Mouse (Mus musculus) right cerebral cortex, postnatal 10 days (tissue): Measurements from ENCODE around the gene Cyp2c69.
"Not testable (repeated sequence)": the region's sequence is repeated elsewhere in the genome, so short reads cannot be mapped to it uniquely, and the experiment has no call there.

Experiments
- DNase-seq, 2 experiments: peaks; one replicate each; pipeline ENCODE4 v3.0.0; 2021; ENCODE audit warnings: low spot score in 2 of 2

The Cyp2c69 gene

DNA sequence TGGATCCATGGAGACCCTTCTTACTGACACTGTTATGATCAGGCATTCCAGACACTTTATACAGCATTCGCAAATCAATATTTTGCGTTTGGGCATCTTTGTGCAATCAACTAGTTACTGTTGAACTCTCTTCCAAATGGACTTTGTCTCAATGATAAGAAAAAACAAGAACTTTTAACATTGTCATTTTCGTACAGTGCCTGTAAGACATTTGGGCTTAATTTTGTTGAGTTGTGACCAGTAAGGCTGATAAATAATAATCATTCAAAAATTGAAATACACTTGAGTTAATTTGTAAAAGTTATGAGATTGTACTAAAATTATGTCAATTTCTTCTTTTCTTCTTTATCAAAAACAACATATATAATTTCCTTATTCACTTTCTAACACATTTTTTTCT lies at the start of gene Cyp2c69:
TSS of gene Cyp2c69 (minus strand) at position 101 of the 400 bp plus-strand sequence.
- DNase-seq, result not testable (repeated sequence)

DNA sequence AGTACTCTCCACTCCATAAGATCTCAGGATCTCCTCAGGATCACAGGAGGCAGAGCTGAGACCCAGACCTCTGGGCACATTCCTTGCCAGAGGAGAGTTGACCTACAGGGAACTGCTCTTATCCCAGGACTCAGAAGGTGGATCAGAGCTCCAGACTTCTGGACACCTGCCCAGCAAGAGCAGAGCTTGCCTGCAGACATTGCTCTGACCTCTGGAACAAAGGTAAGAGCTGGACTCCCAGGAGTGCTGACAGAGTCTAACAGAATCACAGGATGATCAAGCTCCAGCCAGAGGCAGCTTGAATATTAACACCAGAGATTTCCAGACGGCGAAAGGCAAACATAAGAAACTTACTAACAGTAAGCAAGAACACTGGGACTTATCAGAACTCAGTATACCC lies 48.8 kb upstream of the Cyp2c69 start:
- no peak for DNase-seq

DNA sequence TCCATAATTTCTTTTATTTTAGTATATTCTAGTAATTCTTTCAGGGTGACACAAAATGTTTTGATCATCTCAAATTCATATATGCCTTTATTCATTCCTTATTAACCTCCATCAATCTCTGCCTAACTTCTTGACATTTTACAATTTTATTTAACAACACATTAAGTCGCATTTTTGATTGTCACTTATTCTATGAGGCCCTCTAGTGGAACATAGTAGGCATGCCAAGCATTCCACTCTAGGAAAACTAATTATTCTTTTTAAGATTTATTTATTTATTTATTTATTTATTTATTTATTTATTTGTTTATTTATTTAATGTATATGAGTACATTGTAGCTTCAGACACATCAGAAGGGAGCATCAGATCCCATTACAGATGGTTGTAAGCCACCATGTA lies 43.4 kb upstream of the Cyp2c69 start:
- no peak for DNase-seq

DNA sequence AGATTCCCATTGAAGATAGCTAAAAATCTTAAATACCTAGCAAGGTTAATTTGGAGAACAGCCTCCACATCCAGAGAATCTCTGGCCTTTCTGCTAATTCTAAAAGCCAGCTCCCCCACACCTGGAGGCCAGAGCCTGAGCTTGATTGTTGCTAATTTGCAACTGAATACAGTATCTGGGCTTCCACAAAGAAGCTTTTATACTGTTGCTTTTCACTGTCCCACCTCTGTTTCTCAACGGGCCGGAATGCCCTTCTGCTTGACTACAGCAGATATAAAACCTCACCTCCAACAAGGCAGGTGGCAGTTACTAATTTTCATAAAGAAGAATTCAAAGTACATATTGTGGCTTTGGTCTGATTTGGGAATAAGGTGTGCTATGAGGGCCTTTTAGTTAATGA lies 15.1 kb upstream of the Cyp2c69 start:
- no peak for DNase-seq

DNA sequence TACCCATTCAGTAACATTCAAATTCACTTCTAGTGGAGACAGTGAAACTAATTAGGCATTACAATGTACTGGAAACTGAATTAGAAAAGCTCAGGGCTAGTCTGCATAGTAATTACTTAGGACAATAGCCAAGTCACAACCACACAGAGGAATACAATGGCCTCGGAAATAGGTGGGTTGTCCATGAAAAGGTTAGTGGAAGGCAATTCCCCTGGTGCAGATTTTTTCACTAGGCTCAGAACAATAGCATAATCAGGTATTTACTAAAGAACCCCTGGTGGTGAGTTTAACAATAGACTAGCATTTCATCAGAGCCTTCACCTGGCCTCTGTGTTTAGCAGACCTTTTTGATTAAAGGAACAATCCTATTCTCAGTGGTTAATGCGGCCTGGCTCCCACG lies 3.5 kb upstream of the Cyp2c69 start:
- not testable (repeated sequence) for DNase-seq

DNA sequence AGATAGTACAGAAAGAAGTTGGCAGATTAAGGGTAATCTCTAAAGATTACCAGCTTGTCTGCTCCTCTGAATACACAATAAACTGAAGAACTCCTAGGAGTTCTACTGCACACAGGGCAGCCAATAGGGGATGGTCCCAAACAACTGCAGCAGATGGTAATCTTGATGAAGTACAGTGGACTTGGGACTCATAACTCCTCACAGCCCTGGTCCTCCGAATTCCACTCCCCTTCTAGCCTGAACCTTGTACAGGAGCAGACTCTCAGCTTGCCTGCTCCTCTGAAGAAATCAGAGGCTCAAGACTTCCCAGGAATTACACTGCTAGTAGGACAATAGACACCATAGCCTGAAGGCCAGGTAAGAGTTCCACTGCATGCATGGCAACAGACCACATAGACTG lies 20.5 kb downstream of the Cyp2c69 start:
- DNase-seq, result no peak

DNA sequence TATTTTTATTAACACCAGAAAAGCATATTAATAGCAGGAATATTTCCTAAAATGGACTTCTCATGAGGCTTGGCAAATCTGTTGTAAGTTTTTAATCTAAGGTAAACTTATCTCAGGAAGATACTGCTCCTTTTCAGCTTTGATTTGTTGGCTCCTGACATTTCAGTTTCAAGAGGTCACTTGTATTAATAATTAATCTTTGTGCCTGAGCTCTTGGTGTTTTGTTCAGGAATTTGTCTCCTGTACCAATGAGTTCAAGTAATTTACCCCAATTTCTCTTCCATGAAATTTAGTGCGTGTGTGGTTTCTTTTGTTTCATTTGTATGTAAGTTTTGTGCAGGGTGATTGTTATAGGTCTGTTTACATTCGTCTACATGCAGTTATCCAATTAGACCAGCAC lies 65.7 kb downstream of the Cyp2c69 start:
- not testable (repeated sequence) for DNase-seq

DNA sequence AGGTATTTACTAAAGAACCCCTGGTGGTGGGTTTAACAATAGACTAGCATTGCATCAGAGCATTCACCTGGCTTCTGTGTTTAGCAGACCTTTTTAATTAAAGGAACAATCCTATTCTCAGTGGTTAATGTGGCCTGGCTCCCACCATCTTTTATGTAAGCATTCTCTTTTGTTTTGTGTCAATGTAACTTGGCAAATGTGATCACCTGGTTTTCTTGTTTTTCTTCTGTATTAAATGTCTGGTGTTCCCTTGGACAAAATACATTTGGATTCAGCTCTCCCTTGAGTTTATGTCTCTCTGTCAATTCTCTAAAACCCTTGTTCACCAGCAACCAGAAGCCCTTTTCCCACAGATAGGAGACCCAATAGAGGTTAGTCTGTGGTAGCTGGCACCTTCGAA lies 70.2 kb downstream of the Cyp2c69 start:
- DNase-seq, result not testable (repeated sequence)

DNA sequence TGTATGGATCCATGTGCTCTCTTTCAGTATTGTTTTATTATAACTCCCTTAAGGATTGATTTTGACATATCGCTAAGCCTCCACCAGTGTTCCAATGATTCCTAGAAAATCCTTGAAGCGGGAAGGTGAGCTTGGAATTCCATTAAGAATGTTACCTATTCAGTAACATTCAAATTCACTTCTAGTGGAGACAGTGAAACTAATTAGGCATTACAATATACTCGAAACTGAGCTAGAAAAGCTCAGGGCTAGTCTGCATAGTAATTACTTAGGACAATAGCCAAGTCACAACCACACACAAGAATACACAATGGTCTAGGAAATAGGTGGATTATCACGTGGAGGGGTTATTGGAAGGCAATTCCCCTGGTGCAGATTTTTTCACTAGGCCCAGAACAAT lies 70.6 kb downstream of the Cyp2c69 start:
- not testable (repeated sequence) for DNase-seq

DNA sequence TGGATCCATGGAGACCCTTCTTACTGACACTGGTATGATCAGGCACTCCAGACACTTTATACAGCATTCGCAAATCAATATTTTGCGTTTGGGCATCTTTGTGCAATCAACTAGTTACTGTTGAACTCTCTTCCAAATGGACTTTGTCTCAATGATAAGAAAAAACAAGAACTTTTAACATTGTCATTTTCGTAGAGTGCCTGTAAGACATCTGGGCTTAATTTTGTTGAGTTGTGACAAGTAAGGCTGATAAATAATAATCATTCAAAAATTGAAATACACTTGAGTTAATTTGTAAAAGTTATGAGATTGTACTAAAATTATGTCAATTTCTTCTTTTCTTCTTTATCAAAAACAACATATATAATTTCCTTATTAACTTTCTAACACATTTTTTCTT lies 73.9 kb downstream of the Cyp2c69 start, which contains the start of gene Cyp2c40:
TSS of gene Cyp2c40 (minus strand) at position 101 of the 400 bp plus-strand sequence.
- DNase-seq, result not testable (repeated sequence)
